Mouse (Mus musculus) hindbrain, embryonic 11.5 days (tissue): ENCODE measurements around the gene Sec14l2. TPM values are rescaled to one million over a fixed set of nuclear protein-coding genes. Genes with fewer than 3 reads are reported as not detected.

ENCODE experiments used
- ATAC-seq: fragments of 200-750 bp; cut with Nextera tagmentation; 2 replicates; pipeline ENCODE4 v1.8.0; 2017; ENCODE audit warnings: mild to moderate bottlenecking, moderate TSS enrichment, moderate library complexity; ENCODE audit not compliant: low FRiP score
- DNase-seq: peaks from one replicate; pipeline ENCODE4 v3.0.0-alpha.2; 2015; ENCODE audit warnings: low spot score
- H3K27ac ChIP-seq: fragments of 300-500 bp; sonication (generic); 2 replicates; pipeline ENCODE4 v1.5.1; 2014; ENCODE audit warnings: mild to moderate bottlenecking, low read depth, low read length
- H3K27me3 ChIP-seq: fragments of 300-500 bp; sonication (generic); 2 replicates; pipeline ENCODE4 v1.6.1; 2014; ENCODE audit warnings: mild to moderate bottlenecking, low read length, moderate library complexity, mixed read lengths; ENCODE audit not compliant: control insufficient read depth, insufficient read depth
- H3K36me3 ChIP-seq: fragments of 300-500 bp; sonication (generic); 2 replicates; pipeline ENCODE4 v1.6.1; 2014; ENCODE audit warnings: mild to moderate bottlenecking, low read length, moderate library complexity, mixed read lengths; ENCODE audit not compliant: control insufficient read depth, insufficient read depth
- H3K4me1 ChIP-seq: fragments of 300-500 bp; sonication (generic); replicated peaks from 2 replicates; pipeline ENCODE4 v1.6.1; 2014; ENCODE audit warnings: low read length, mixed read lengths; ENCODE audit not compliant: control insufficient read depth, insufficient read depth
- H3K4me2 ChIP-seq: fragments of 300-500 bp; sonication (generic); replicated peaks from 2 replicates; pipeline ENCODE4 v1.6.1; 2014; ENCODE audit warnings: mild to moderate bottlenecking, low read depth, low read length
- H3K4me3 ChIP-seq: fragments of 300-500 bp; sonication (generic); 2 replicates; pipeline ENCODE4 v1.5.1; 2014; ENCODE audit warnings: low read depth, low read length
- H3K9ac ChIP-seq: fragments of 300-500 bp; sonication (generic); 2 replicates; pipeline ENCODE4 v1.6.1; 2014; ENCODE audit warnings: low read depth, low read length
- H3K9me3 ChIP-seq: fragments of 300-500 bp; sonication (generic); 2 replicates; pipeline ENCODE4 v1.6.1; 2016; ENCODE audit warnings: low read length; ENCODE audit not compliant: control insufficient read depth
- WGBS: fragments of 180-500 bp; shearing (Covaris S2); extraction: QIAGEN DNeasy Blood & Tissue Kit; methylation state at CpG from one replicate; pipeline ENCODE4 v1.1.7; 2014; 5-methylcytosine and 5-hydroxymethylcytosine counted together
- polyA plus RNA-seq: library from polyadenylated mRNA; unstranded; fragments of >200 nt; fragmentation: Nextera tagmentation; extraction: Ambion mirVana; gene quantifications from 2 replicates; pipeline ENCODE4 v1.2.1, GENCODE M21; 2014

Sec14l2 gene
- polyA plus RNA-seq, 1 experiment from 2014 or later = 2.1 TPM

DNA sequence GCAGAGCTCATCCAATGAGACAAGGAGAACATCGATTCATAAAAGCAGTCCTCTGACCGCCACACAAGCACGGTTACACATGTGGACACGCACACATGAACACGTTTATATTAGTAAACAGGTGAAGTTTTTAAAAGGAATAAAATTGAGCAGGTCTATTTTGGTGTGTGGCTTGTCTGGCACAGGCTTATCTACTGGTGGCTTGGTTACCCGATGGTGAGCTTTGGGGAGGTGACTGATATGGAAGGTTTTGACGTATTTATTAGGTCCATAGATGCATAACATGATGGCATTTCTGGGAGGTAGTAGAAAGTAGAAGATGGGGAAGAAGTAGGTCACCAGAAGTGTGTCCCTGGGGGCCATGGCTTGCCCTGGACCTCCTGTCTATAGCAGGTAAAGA is 30.5 kb upstream of the Sec14l2 start:
- 92% methylated on average over 7 of the region's 7 CpGs for WGBS
- Histone ChIP-seq H3K36me3 (no peaks in the 10 kb centered on the region), H3K27me3 (no peaks in the 10 kb centered on the region), H3K4me2 (no peak overlapping the region), H3K4me1 (no peaks in the 10 kb centered on the region), H3K4me3 (no peak overlapping the region), H3K9ac (no peak overlapping the region), H3K9me3 (no peaks in the 10 kb centered on the region), H3K27ac (no peak overlapping the region)
- no peak for DNase-seq
- ATAC-seq = no peak

DNA sequence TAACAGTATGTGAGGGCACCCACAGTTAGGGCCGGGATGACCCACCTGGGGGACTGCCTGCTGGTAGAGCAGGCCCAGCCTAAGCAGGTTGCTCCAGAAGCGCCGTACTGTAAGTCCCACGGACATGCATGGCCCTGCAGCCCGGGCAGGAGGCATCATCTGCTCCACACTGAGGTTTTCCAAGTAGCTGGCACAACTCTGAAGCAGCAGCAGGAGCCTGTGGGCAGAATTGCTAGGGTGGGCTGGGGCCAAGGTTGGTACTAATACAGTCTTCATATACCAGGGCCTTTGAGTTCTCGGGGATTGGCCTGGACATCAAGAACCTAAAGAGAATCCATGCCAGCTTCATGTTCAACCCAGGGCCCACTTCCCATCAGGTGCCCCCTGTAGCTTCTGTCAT is 26.7 kb upstream of the Sec14l2 start:
- Histone ChIP-seq H3K4me3 (no peak overlapping the region), H3K9ac (no peak overlapping the region), H3K27me3 (no peaks in the 10 kb centered on the region), H3K4me2 (no peak overlapping the region), H3K27ac (no peak overlapping the region), H3K4me1 (no peaks in the 10 kb centered on the region), H3K36me3 (no peaks in the 10 kb centered on the region), H3K9me3 (no peaks in the 10 kb centered on the region)
- 94% methylated on average over 6 of the region's 6 CpGs for WGBS
- DNase-seq (no peak), ATAC-seq (no peak)

DNA sequence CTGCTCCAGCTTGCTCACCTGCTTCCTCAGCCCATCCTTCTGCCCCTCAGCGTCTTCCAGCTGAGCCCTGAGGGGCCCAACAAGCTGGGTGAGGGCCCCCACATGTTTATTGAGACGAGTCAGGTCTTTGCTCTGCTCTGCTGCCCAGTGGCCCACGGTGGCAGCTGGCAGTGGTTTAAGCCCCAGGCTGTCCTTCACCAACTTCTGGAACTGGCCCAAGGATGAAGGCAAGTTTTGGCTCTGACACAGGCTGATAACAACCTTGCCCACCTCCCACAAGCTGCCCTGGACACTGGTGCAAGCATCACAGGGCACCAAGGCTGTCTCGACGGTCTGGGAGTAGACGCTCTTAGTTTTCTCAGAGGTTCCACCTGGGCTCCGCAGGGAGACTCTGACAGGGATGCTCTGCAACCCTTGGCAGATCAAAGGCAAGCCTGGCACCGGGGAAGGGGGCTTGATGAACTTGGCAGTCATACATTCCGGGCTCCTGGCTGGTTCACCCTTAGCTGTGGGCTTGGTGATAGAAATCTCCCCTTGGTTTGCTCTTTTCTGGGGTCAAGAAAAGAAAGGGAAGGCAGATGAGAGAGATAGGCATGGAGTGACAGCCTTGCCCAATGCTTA is 25.4 kb upstream of the Sec14l2 start:
- H3K4me2 ChIP-seq = no peak overlapping the region
- no peaks in the 10 kb centered on the region for H3K9me3 ChIP-seq
- no peaks in the 10 kb centered on the region for H3K36me3 ChIP-seq
- no peak overlapping the region for H3K27ac ChIP-seq
- WGBS = 89% methylated on average over 9 of the region's 9 CpGs
- no peak overlapping the region for H3K9ac ChIP-seq
- no peaks in the 10 kb centered on the region for H3K27me3 ChIP-seq
- H3K4me3 ChIP-seq = no peak overlapping the region
- ATAC-seq = no peak
- no peaks in the 10 kb centered on the region for H3K4me1 ChIP-seq
- no peak for DNase-seq

DNA sequence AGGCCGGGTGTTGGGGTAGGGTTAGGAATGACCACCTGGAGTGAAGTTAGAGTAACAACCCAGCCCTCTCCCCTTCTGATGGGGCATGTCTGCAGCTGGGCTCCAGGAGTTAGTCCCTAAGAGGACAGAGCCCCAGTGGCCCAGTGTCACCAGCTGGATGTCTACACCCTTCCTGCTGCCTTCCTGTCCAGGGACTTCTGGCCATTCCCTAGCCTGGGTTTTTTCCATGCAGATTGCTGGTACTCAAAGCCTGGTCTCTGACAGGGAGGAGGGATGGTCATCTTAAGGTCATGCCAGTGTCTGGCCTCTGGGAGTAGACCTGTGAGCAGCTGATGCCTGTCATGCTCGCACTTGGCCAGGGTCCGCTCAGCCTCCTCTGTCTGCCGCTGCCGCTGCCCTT is 24.9 kb upstream of the Sec14l2 start:
- H3K4me1 ChIP-seq = no peaks in the 10 kb centered on the region
- WGBS = 87% methylated on average over 5 of the region's 5 CpGs
- H3K36me3 ChIP-seq = no peaks in the 10 kb centered on the region
- no peak for ATAC-seq
- DNase-seq = no peak
- no peak overlapping the region for H3K4me3 ChIP-seq
- H3K27ac ChIP-seq = no peak overlapping the region
- no peak overlapping the region for H3K9ac ChIP-seq
- no peak overlapping the region for H3K4me2 ChIP-seq
- no peaks in the 10 kb centered on the region for H3K27me3 ChIP-seq
- H3K9me3 ChIP-seq = no peaks in the 10 kb centered on the region

DNA sequence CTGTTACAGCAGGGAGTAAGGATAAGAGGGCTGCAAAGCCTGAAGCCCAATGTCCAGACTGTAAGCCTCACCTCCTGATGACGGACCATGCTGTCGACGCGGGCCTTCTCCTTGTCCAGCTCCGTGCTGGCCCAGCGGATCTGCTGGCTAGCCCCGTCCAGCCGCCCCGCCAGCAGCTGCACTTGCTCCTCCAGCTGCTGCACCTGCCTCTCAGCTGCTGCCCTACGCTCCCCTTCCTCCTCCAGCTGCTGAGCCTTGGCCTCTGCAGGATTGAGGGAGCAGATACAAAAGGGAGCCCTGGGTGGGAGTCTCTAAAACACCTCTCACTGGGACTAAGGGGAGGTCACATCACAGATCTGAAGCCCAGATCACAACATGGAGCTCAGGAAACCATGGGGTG is 23.9 kb upstream of the Sec14l2 start:
- WGBS = 90% methylated on average over 10 of the region's 10 CpGs
- ATAC-seq (no peak), DNase-seq (no peak)
- no peak overlapping the region for H3K9ac ChIP-seq
- no peak overlapping the region for H3K27ac ChIP-seq
- no peaks in the 10 kb centered on the region for H3K9me3 ChIP-seq
- no peak overlapping the region for H3K4me2 ChIP-seq
- H3K4me1 ChIP-seq = no peaks in the 10 kb centered on the region
- no peaks in the 10 kb centered on the region for H3K27me3 ChIP-seq
- no peaks in the 10 kb centered on the region for H3K36me3 ChIP-seq
- no peak overlapping the region for H3K4me3 ChIP-seq

DNA sequence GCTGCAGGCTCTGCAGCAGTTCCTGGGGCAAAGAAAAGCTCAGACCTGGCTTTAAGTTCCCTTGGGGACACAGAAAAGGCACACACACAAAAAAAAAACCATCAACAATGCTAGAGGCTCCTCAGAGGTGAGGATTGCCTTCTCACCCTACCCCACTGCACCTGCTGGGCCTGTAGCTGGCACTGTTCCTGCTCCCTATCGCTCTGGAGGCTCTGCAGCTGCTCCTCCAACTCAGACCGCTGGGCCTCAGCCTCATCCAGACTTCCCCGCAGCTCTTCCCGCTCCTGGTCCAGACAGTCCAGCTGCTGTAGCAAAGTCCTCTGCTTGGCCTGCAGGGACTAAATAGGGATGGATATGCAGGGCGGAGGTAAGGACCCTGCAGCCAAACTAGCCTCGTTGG is 23.2 kb upstream of the Sec14l2 start:
- no peak for DNase-seq
- Histone ChIP-seq H3K9ac (no peak overlapping the region), H3K4me3 (no peak overlapping the region), H3K9me3 (no peaks in the 10 kb centered on the region), H3K27me3 (no peaks in the 10 kb centered on the region), H3K4me1 (no peaks in the 10 kb centered on the region), H3K27ac (no peak overlapping the region), H3K36me3 (no peaks in the 10 kb centered on the region), H3K4me2 (no peak overlapping the region)
- ATAC-seq = no peak
- WGBS = 78% methylated on average over 6 of the region's 6 CpGs

DNA sequence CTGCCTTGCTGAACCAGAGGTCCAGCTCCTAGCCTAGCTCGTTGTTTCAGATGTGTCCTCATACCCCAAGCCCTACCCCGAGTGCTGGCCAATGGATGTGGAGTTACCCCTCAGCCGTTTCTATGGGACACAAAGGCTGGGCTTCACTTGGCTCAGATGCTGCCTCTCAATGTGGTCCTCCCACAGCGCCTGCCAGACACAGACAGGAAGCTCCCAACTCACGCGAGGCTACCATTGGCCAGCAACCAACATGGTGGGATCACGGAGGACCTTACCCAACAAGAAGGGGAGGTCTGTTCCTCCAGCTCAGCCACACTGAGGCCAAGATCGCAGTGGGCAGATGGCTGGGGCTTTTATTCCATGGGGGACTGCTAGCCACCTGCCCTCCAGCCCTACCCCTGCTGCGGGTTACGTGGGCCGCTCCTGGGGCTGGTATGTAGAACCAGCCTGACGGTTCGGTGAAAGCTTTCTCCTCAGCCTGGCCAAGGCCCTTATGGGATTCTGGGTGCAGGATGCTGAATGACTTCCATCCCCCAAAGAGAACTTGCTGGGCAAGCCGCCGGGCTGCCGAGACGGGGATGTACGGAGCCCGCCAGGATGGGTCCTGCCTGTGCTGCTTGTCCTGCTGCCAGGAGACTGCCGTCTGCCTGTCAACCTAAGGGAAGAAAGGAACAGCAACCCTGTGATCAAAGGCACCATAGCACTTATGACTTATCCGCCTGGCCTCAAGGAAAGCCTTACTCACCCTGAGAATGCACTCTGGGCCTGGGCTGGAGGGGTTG is 20.3 kb upstream of the Sec14l2 start:
- no peaks in the 10 kb centered on the region for H3K27me3 ChIP-seq
- no peak for DNase-seq
- H3K9me3 ChIP-seq = no peaks in the 10 kb centered on the region
- peaks cover 3% of the 10 kb centered on the region; the same call in 1 of the 2 replicates for H3K36me3 ChIP-seq
- no peak overlapping the region for H3K27ac ChIP-seq
- H3K4me3 ChIP-seq = no peak overlapping the region
- no peak overlapping the region for H3K9ac ChIP-seq
- no peak for ATAC-seq
- WGBS = 93% methylated on average over 21 of the region's 21 CpGs
- no peaks in the 10 kb centered on the region for H3K4me1 ChIP-seq
- no peak overlapping the region for H3K4me2 ChIP-seq

DNA sequence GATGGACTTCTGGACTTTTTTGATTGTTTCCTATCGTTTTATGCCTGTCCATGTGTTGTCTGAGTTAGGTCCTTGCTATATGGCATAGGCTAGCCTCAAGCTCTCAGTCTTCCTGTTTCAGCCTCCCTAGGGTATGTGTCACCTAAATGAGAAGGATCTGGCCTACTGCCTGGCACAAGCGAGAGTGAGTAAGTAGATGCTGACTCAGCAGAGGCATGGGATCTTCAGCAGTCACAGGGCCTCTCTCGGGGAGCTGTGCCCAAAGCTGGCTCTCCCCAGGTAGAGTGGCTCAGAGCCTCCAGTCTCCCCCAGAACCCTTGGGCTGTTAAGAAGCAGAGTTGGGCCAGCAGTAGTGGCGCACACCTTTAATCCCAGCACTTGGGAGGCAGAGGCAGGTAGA is 19.1 kb upstream of the Sec14l2 start:
- Histone ChIP-seq H3K36me3 (peaks cover 5% of the 10 kb centered on the region; the same call in 1 of the 2 replicates), H3K27me3 (no peaks in the 10 kb centered on the region), H3K4me3 (no peak overlapping the region), H3K27ac (no peak overlapping the region), H3K4me2 (no peak overlapping the region), H3K4me1 (no peaks in the 10 kb centered on the region), H3K9ac (no peak overlapping the region), H3K9me3 (no peaks in the 10 kb centered on the region)
- WGBS = 86% methylated on average over 4 of the region's 4 CpGs
- ATAC-seq (no peak), DNase-seq (no peak)

DNA sequence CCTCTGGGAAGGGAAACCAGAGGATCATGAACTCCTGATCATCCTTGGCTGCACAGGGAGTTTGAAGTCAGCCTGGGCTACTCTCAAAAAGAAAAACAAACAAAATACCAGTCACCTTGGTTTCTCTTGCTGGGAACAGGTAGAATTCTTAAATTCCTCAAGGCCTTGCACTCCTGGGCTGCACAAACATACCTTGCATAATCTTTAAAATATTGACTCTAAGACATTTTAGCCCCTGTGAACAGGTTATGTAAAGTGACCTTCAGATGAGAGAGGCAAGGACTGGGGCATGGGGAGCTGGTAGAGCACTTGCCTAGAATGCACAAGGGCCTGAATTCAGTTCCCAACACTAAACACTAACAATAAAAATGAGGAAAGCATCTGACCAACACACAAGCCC is 18.3 kb upstream of the Sec14l2 start:
- H3K27ac ChIP-seq = no peak overlapping the region
- ATAC-seq (no peak), DNase-seq (no peak)
- no peaks in the 10 kb centered on the region for H3K27me3 ChIP-seq
- H3K4me2 ChIP-seq = no peak overlapping the region
- H3K9ac ChIP-seq = no peak overlapping the region
- H3K9me3 ChIP-seq = no peaks in the 10 kb centered on the region
- H3K36me3 ChIP-seq = peaks cover 5% of the 10 kb centered on the region; the same call in 1 of the 2 replicates
- H3K4me3 ChIP-seq = no peak overlapping the region
- H3K4me1 ChIP-seq = no peaks in the 10 kb centered on the region; the same call in 1 of the 2 replicates
